Mouse (Mus musculus) small intestine, adult 2 months (tissue): ENCODE data around the gene Abca5. TPM values are rescaled to one million over a fixed set of nuclear protein-coding genes. Genes with fewer than 3 reads are reported as not detected.
A peak's percentile ranks its signal among the peaks of the same experiment; 100 is the strongest.

ENCODE experiments used
- H3K27ac ChIP-seq: fragments of 200-500 bp; 2 replicates; pipeline ENCODE4 v1.5.1; 2012; ENCODE audit warnings: low read depth, low read length, control low read depth, inconsistent platforms; ENCODE audit not compliant: insufficient read depth
- H3K27me3 ChIP-seq: fragments of 200-500 bp; 2 replicates; pipeline ENCODE4 v1.6.1; 2012; ENCODE audit warnings: mild to moderate bottlenecking, moderate library complexity, low read length, inconsistent platforms; ENCODE audit not compliant: control insufficient read depth, insufficient read depth
- H3K36me3 ChIP-seq: fragments of 200-500 bp; 2 replicates; pipeline ENCODE4 v1.6.1; 2012; ENCODE audit warnings: mild to moderate bottlenecking, low read length, control low read depth, inconsistent platforms; ENCODE audit not compliant: control insufficient read depth, insufficient read depth
- H3K4me1 ChIP-seq: fragments of 200-500 bp; 2 replicates; pipeline ENCODE4 v1.6.1; 2012; ENCODE audit warnings: low read length, inconsistent platforms, mixed read lengths; ENCODE audit not compliant: control insufficient read depth, insufficient read depth, insufficient read length
- H3K4me3 ChIP-seq: fragments of 200-500 bp; 2 replicates; pipeline ENCODE4 v1.5.1; 2012; ENCODE audit warnings: low read depth, mild to moderate bottlenecking, control low read depth, inconsistent platforms, low read length, moderate library complexity
- CTCF ChIP-seq: fragments of 200-500 bp; IDR thresholded peaks from 2 replicates; pipeline ENCODE4 v1.5.1; 2012; ENCODE audit warnings: low read depth, mild to moderate bottlenecking, control low read depth, inconsistent platforms, low read length, moderate library complexity, mixed read lengths; ENCODE audit not compliant: insufficient replicate concordance, insufficient read length; ENCODE audit errors: extremely low read depth
- POLR2A ChIP-seq: fragments of 200-500 bp; IDR thresholded peaks from 2 replicates; pipeline ENCODE4 v1.6.1; 2012; ENCODE audit warnings: low read depth, mild to moderate bottlenecking, control low read depth, inconsistent platforms, low read length, moderate library complexity
- WGBS: fragments of 180-500 bp; shearing (Covaris S2); methylation state at CpG from one replicate; pipeline ENCODE4 v1.1.7; 2018; 5-methylcytosine and 5-hydroxymethylcytosine counted together
- polyA plus RNA-seq: library from polyadenylated mRNA; depleted of rRNA; stranded (reverse); fragments of >200 nt; gene quantifications from 2 replicates; pipeline ENCODE4 v1.2.3, GENCODE M21; 2012; rRNA removed

Gene Abca5
- 0.06 and 0.11 TPM in 2 replicates for polyA plus RNA-seq

GRCm38 (mm10) chr11:110337289-110338245 is at the start of gene Abca5:
Gene Abca5 (minus strand): TSS chr11:110337716.
- Histone ChIP-seq H3K27ac (no peak within 1 kb of the TSS), H3K4me3 (peak within 1 kb of the TSS; percentile 96), H3K4me1 (no peaks in the 10 kb centered on the region), H3K36me3 (no peaks in the 10 kb centered on the region), H3K27me3 (peaks cover 6% of the 10 kb centered on the region)
- WGBS: under 1% methylated on average over 95 of the region's 95 CpGs
- peak; percentile 37 for TF ChIP-seq POLR2A
- TF ChIP-seq CTCF: no peak

- no peak for TF ChIP-seq CTCF
- TF ChIP-seq POLR2A: no peak
- Histone ChIP-seq H3K27ac (no peak overlapping the region), H3K36me3 (no peaks in the 10 kb centered on the region), H3K4me1 (peaks cover under 1% of the 10 kb centered on the region; the same call in 1 of the 2 replicates), H3K4me3 (no peak overlapping the region), H3K27me3 (no peaks in the 10 kb centered on the region)
- WGBS: 92% methylated on average over 2 of the region's 2 CpGs
These were observed 48.0 kb upstream of the Abca5 start for GRCm38 (mm10) chr11:110385487-110385886.

GRCm38 (mm10) chr11:110380310-110380668 is 42.8 kb upstream of the Abca5 start:
- 8% methylated on average over 15 of the region's 15 CpGs for whole genome bisulfite sequencing
- no peaks in the 10 kb centered on the region for H3K27me3 ChIP-seq
- peaks cover 6% of the 10 kb centered on the region; the same call in 1 of the 2 replicates for H3K4me1 ChIP-seq
- peak overlapping the region; percentile 98 for H3K27ac ChIP-seq
- TF ChIP-seq POLR2A (no peak), CTCF (no peak)
- H3K36me3 ChIP-seq: no peaks in the 10 kb centered on the region
- H3K4me3 ChIP-seq: peak overlapping the region; percentile 59

- H3K4me1 ChIP-seq: peaks cover 6% of the 10 kb centered on the region; the same call in 1 of the 2 replicates
- 0 out of 2 replicates have a peak, but pooled peaks have one; percentile 15 for TF ChIP-seq CTCF
- no peak for TF ChIP-seq POLR2A
- H3K4me3 ChIP-seq: peak overlapping the region; percentile 59
- no peaks in the 10 kb centered on the region for H3K36me3 ChIP-seq
- WGBS: 2% methylated on average over 20 of the region's 20 CpGs
- no peaks in the 10 kb centered on the region for H3K27me3 ChIP-seq
- peak overlapping the region; percentile 98 for H3K27ac ChIP-seq
These were observed 42.3 kb upstream of the Abca5 start for GRCm38 (mm10) chr11:110379661-110380309.

GRCm38 (mm10) chr11:110374036-110374435 is 36.5 kb upstream of the Abca5 start:
- 91% methylated on average over 9 of the region's 9 CpGs for WGBS
- H3K4me1 ChIP-seq: peaks cover 4% of the 10 kb centered on the region; the same call in 1 of the 2 replicates
- TF ChIP-seq POLR2A (no peak), CTCF (no peak)

GRCm38 (mm10) chr11:110372266-110372954 is 34.9 kb upstream of the Abca5 start:
- Histone ChIP-seq H3K36me3 (no peaks in the 10 kb centered on the region), H3K4me3 (no peak overlapping the region), H3K4me1 (0 out of 2 replicates have a peak, but pooled peaks cover 2% of the 10 kb centered on the region), H3K27ac (no peak overlapping the region), H3K27me3 (no peaks in the 10 kb centered on the region)
- WGBS: 69% methylated on average over 15 of the region's 15 CpGs
- TF ChIP-seq POLR2A (no peak), CTCF (no peak)

More at GRCm38 (mm10) chr11:110374036-110374435, 36.5 kb upstream of the Abca5 start:
- no peak overlapping the region for H3K4me3 ChIP-seq
- H3K27ac ChIP-seq: no peak overlapping the region
- H3K27me3 ChIP-seq: no peaks in the 10 kb centered on the region
- no peaks in the 10 kb centered on the region for H3K36me3 ChIP-seq
